Mouse (Mus musculus) kidney, adult 2 months (tissue): Measurements from ENCODE around the gene Srsf4. TPM values are rescaled to one million over a fixed set of nuclear protein-coding genes. Genes with fewer than 3 reads are reported as not detected.

ENCODE experiments used
- DNase-seq: peaks from one replicate; pipeline ENCODE4 v3.0.0; 2021
- H3K27ac ChIP-seq: fragments of 200-500 bp; 2 replicates; pipeline ENCODE4 v1.5.1; 2012; ENCODE audit warnings: low read depth, low read length, control low read depth, inconsistent platforms; ENCODE audit not compliant: insufficient read depth
- H3K27me3 ChIP-seq: fragments of 200-500 bp; replicated peaks from 2 replicates; pipeline ENCODE4 v1.6.1; 2012; ENCODE audit warnings: mild to moderate bottlenecking, moderate library complexity, low read length, inconsistent platforms; ENCODE audit not compliant: control insufficient read depth, insufficient read depth
- H3K36me3 ChIP-seq: fragments of 200-500 bp; 2 replicates; pipeline ENCODE4 v1.6.1; 2012; ENCODE audit warnings: mild to moderate bottlenecking, moderate library complexity, low read length, inconsistent platforms; ENCODE audit not compliant: control insufficient read depth, insufficient read depth
- H3K4me1 ChIP-seq: fragments of 200-500 bp; 2 replicates; pipeline ENCODE4 v1.6.1; 2011; ENCODE audit warnings: low read length; ENCODE audit not compliant: control insufficient read depth, insufficient read depth
- H3K4me3 ChIP-seq: fragments of 200-500 bp; 2 replicates; pipeline ENCODE4 v1.5.1; 2011; ENCODE audit warnings: mild to moderate bottlenecking, low read depth, low read length, control low read depth; ENCODE audit not compliant: insufficient read depth
- CTCF ChIP-seq: fragments of 200-500 bp; conservative IDR thresholded peaks from 2 replicates; pipeline ENCODE4 v1.5.1; 2011; ENCODE audit warnings: low read depth, mild to moderate bottlenecking, control low read depth, low read length, moderate library complexity, mixed read lengths; ENCODE audit not compliant: insufficient read depth, insufficient read length
- POLR2A ChIP-seq: fragments of 200-500 bp; IDR thresholded peaks from one replicate; pipeline ENCODE4 v1.6.1; 2011; ENCODE audit warnings: low read depth, low read length, control low read depth
- WGBS: fragments of 180-500 bp; shearing (Covaris S2); methylation state at CpG from one replicate; pipeline ENCODE4 v1.1.7; 2018; 5-methylcytosine and 5-hydroxymethylcytosine counted together
- polyA plus RNA-seq: library from polyadenylated mRNA; depleted of rRNA; stranded (reverse); fragments of >200 nt; gene quantifications from 2 replicates; pipeline ENCODE4 v1.2.3, GENCODE M21; 2012

The Srsf4 gene
- polyA plus RNA-seq, 1 experiment: 35.1 TPM

DNA sequence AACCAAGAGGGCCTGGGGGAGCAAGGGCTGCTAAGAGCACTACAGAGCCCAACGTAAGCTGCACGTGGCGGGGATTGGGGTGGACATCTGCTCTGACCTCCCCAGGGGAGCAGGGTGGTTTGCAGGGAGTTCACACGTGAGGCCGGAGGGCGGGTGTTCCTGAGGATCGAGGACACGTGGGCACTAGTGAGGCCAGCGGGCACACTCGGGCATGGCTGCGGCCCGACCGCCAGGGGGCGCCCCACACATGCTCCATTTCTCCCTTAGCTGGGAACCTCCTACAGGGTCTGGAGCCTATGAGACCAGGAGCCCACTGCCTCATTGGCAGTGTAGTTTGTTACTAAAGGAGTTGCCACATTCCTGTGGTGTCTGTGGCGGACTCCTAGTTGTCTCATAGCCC is 43.0 kb downstream of the Srsf4 start:
- WGBS: 14% methylated on average over 15 of the region's 15 CpGs
- DNase-seq: peak; percentile 90
- Histone ChIP-seq H3K4me1 (peaks cover 21% of the 10 kb centered on the region), H3K27me3 (no peaks in the 10 kb centered on the region), H3K4me3 (no peak overlapping the region), H3K36me3 (no peaks in the 10 kb centered on the region), H3K27ac (no peak overlapping the region)
- TF ChIP-seq POLR2A (no peak), CTCF (peak; percentile 86)

DNA sequence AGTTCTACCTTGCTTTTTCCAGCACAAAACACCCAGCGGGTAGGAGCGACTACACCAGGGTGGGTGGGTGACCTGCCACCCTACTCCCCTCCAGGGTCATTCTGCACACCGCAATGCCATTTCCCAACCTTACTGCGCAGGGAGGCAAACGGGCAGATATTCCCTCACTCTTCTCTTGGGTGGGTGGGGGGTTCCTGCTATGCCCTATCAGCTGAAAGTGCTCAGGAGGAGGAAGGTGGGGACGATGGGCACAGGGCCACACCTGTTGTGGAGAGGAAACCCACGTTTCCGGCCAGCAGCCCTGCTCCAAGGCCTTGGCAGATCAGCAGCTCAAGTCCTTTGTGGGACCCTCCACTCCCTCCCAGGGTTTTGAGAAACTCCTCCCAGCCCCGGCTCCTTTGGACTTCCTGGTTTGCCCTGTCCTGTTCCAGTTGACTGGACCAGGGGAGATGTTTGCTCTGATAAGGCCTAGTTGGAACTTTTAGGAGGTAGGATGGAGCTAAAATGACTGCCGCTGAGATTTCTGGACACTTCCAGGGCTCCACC is 43.7 kb downstream of the Srsf4 start:
- DNase-seq: peak; percentile 72
- 61% methylated on average over 10 of the region's 10 CpGs for WGBS
- H3K27me3 ChIP-seq: no peaks in the 10 kb centered on the region

DNA sequence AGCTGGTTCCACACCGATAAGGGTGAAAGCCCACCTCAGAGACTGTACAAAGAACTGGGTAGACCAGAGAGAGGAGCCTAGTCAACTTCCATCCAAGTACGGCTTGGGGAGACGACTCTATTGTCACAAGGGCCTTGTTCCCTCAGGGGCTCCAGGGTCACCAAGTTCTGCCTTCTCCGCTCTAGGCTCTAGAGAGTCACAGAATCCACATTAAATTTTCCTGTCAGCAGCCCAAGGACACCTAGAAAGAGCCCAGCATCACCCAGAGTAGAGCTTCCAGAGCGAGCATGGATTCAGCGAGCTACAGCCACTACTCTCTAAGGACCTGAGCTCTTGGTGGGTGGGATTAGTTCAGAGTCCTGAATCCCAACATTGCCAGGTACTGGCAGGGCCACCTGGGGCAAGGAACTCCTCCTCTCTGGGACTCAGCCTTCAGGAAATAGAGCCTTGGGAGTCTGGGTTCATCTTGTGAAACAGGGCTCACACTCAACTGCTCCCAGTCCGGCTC is 44.7 kb downstream of the Srsf4 start:
- Histone ChIP-seq H3K4me1 (peaks cover 21% of the 10 kb centered on the region), H3K27me3 (no peaks in the 10 kb centered on the region), H3K4me3 (no peak overlapping the region), H3K36me3 (no peaks in the 10 kb centered on the region), H3K27ac (peak overlapping the region; percentile 11)
- WGBS: 90% methylated on average over 7 of the region's 7 CpGs
- no peak for DNase-seq
- TF ChIP-seq POLR2A (no peak), CTCF (no peak)

More for the DNA sequence above, 43.7 kb downstream of the Srsf4 start:
- peaks cover 21% of the 10 kb centered on the region for H3K4me1 ChIP-seq
- peak overlapping the region; percentile 48; the same call in 1 of the 2 replicates for H3K27ac ChIP-seq
- no peaks in the 10 kb centered on the region for H3K36me3 ChIP-seq
- no peak overlapping the region for H3K4me3 ChIP-seq
- TF ChIP-seq CTCF (no peak), POLR2A (no peak)

DNA sequence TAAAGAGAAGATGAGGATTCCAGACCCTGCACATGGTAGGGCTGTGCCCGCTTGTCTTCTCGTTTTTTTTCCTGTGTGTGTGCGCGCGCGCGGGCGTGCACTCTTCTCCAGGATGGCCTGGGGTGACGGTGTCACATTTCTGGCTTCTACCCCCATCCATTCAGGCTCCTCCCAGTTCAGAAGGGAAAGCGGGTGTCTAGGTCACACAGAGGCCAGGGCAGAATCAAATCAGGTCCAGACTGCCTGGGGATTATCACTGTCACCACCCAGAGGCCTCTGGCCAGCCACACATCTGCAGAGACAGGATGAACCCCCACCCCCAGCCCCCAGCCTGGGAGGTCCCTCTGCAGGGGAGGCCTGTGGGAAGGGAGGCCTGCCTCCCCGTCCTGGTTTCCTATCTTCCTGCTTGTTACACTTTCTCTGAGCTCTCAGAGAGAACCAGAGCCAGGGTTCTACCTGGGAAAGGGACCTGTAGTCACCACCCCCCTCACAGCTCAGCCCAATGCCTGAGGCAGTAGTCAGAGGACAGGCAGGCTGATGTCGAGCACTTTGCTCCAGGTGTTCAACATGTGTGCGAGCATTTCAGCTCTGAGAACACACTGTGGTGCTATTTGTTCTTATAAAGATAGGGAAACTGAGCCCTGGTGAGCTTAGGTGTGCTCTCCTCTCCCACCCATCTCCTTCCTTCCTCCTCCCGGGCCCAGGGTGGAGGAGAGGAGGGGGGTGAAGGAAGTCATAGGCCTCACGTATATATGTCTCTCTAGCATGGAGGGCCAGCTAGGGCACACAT is 45.5 kb downstream of the Srsf4 start:
- WGBS: 36% methylated on average over 15 of the region's 15 CpGs
- TF ChIP-seq POLR2A: no peak
- no peak for TF ChIP-seq CTCF
- Histone ChIP-seq H3K27me3 (no peaks in the 10 kb centered on the region), H3K4me3 (no peak overlapping the region), H3K27ac (peak overlapping the region; percentile 73), H3K4me1 (peaks cover 21% of the 10 kb centered on the region), H3K36me3 (no peaks in the 10 kb centered on the region)
- peak; percentile 78 for DNase-seq

DNA sequence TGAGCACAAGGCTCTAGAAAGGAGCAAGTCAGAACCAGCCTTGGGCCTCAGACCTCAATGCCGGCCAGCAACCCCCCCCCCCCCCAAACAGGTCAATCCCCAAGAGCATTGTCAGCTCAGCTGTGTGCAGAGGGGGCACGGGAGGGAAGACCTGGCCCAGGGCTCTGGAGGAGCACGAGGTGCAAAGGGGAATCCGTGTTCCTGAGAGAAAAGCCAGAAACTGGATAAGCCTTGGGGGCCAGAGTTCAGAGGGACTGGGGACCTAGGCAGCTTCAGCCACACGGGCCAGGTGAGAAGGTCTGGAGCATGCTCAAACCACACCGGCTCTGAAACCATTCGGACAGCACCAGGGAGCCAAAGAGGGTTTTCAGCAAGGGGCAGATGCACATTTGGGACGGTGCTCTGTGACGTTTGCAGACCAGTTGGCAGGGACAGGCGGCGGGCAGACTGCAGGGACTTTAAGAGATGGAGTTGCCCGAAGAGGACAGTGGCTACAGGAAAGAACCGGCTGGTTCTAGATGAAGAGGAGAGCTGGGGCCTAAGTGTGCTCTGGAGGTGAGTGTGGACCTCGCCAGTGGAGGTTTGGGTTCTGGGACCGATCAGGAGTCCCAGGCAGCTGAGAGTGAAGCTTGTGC is 46.2 kb downstream of the Srsf4 start:
- Histone ChIP-seq H3K27ac (peak overlapping the region; percentile 73), H3K27me3 (no peaks in the 10 kb centered on the region), H3K36me3 (no peaks in the 10 kb centered on the region), H3K4me1 (peaks cover 16% of the 10 kb centered on the region), H3K4me3 (peak overlapping the region; percentile 64; the same call in 1 of the 2 replicates)
- TF ChIP-seq POLR2A (no peak), CTCF (no peak)
- no peak for DNase-seq
- 50% methylated on average over 15 of the region's 15 CpGs for WGBS

DNA sequence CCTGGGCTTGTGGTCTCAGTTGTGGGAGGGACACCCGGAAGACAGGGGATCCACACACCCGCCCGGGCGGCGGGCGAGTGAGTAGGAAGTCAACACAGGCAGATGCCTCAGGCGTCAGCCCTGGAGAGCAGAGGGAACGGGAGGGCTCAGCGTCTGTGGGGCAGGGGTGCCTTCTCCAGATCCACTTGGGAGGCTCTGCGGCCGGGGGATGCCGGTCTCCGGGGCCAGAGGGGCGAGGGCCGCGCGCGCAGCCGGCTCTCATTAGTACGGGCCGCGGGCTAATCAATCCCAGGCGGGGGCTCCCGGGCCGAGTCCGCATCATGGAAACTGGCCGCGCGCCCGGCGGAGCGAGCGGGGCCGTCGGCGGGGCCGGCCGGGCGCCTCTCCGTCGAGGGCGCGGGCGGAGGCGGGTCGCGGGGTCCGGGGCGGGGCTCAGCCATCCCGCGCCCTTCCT is 46.8 kb downstream of the Srsf4 start:
- Histone ChIP-seq H3K36me3 (peaks cover 2% of the 10 kb centered on the region; the same call in 1 of the 2 replicates), H3K4me1 (peaks cover 14% of the 10 kb centered on the region), H3K27me3 (no peaks in the 10 kb centered on the region), H3K27ac (peak overlapping the region; percentile 73), H3K4me3 (peak overlapping the region; percentile 64)
- DNase-seq: peak; percentile 76
- TF ChIP-seq POLR2A: no peak
- TF ChIP-seq CTCF: no peak
- 36% methylated on average over 45 of the region's 51 CpGs for WGBS
